Mouse (Mus musculus) inflammation-experienced regulatory T-cells, adult 6 months (primary cell): ENCODE results near the gene Gm10961. TPM values are rescaled to one million over a fixed set of nuclear protein-coding genes. Genes with fewer than 3 reads are reported as not detected.
A peak's percentile ranks its signal among the peaks of the same experiment; 100 is the strongest.
"Not testable (repeated sequence)": the region's sequence is repeated elsewhere in the genome, so short reads cannot be mapped to it uniquely, and the experiment has no call there.

ENCODE experiments used
- ATAC-seq: one replicate; pipeline ENCODE4 v1.8.0; 2017
- polyA plus RNA-seq, 3 experiments: library from polyadenylated mRNA; unstranded; fragments of 100-300 nt; shearing (Covaris generic); gene quantifications; one replicate each; pipeline ENCODE4 v1.2.1; 2017

Gm10961 gene
- polyA plus RNA-seq, 3 experiments from 2014 or later, result not detected

GRCm38 (mm10) chr3:107617800-107618199 lies 13.3 kb upstream of the Gm10961 start:
- no peak for ATAC-seq

GRCm38 (mm10) chr3:107619911-107620310 lies 11.2 kb upstream of the Gm10961 start:
- no peak for ATAC-seq

- ATAC-seq, result no peak
Observed at GRCm38 (mm10) chr3:107621286-107622075, 9.6 kb upstream of the Gm10961 start.

- no peak for ATAC-seq
Observed at GRCm38 (mm10) chr3:107622537-107622936, 8.6 kb upstream of the Gm10961 start.

GRCm38 (mm10) chr3:107624424-107624823 lies 6.7 kb upstream of the Gm10961 start:
- ATAC-seq, result no peak

- no peak for ATAC-seq
Observed at GRCm38 (mm10) chr3:107625536-107625935, 5.6 kb upstream of the Gm10961 start.

GRCm38 (mm10) chr3:107626751-107627150 lies 4.4 kb upstream of the Gm10961 start:
- no peak for ATAC-seq

GRCm38 (mm10) chr3:107627641-107628040 lies 3.5 kb upstream of the Gm10961 start:
- ATAC-seq, result no peak

- no peak for ATAC-seq
Observed at GRCm38 (mm10) chr3:107628551-107628950, 2.6 kb upstream of the Gm10961 start.

- no peak for ATAC-seq
Observed at GRCm38 (mm10) chr3:107629411-107629810, 1.7 kb upstream of the Gm10961 start.

- peak; percentile 97 for ATAC-seq
Observed at GRCm38 (mm10) chr3:107631523-107631958, 419 bp downstream of the Gm10961 start, which contains the start of gene Strip1. Gene Strip1, minus strand, starts transcription at chr3:107631694.

- ATAC-seq, result no peak
Observed at GRCm38 (mm10) chr3:107632786-107633185, 1.7 kb downstream of the Gm10961 start.

- ATAC-seq, result no peak
Observed at GRCm38 (mm10) chr3:107633906-107634305, 2.8 kb downstream of the Gm10961 start.

GRCm38 (mm10) chr3:107635836-107636235 lies 4.7 kb downstream of the Gm10961 start:
- ATAC-seq, result no peak

- ATAC-seq, result no peak
Observed at GRCm38 (mm10) chr3:107636236-107636635, 5.1 kb downstream of the Gm10961 start.

- ATAC-seq, result no peak
Observed at GRCm38 (mm10) chr3:107637606-107638172, 6.6 kb downstream of the Gm10961 start.

- ATAC-seq, result no peak
Observed at GRCm38 (mm10) chr3:107646947-107647346, 15.8 kb downstream of the Gm10961 start.

- ATAC-seq, result not testable (repeated sequence)
Observed at GRCm38 (mm10) chr3:107650276-107650675, 19.2 kb downstream of the Gm10961 start.

- ATAC-seq, result no peak
Observed at GRCm38 (mm10) chr3:107652968-107653367, 21.8 kb downstream of the Gm10961 start.

GRCm38 (mm10) chr3:107654861-107655260 lies 23.7 kb downstream of the Gm10961 start:
- ATAC-seq, result no peak

- ATAC-seq, result no peak
Observed at GRCm38 (mm10) chr3:107655491-107655890, 24.4 kb downstream of the Gm10961 start.

GRCm38 (mm10) chr3:107656151-107656550 lies 25.0 kb downstream of the Gm10961 start:
- ATAC-seq, result no peak

- no peak for ATAC-seq
Observed at GRCm38 (mm10) chr3:107656888-107657287, 25.8 kb downstream of the Gm10961 start.

GRCm38 (mm10) chr3:107659000-107659399 lies 27.9 kb downstream of the Gm10961 start:
- no peak for ATAC-seq
